Mouse (Mus musculus) retina, embryonic 14.5 days (tissue): ENCODE measurements around the gene Magohb.
"Not testable (repeated sequence)": the region's sequence is repeated elsewhere in the genome, so short reads cannot be mapped to it uniquely, and the experiment has no call there.

Source experiments
- DNase-seq: peaks from one replicate; pipeline ENCODE4 v3.0.0-alpha.2; 2015; ENCODE audit warnings: low spot score

The Magohb gene

DNA sequence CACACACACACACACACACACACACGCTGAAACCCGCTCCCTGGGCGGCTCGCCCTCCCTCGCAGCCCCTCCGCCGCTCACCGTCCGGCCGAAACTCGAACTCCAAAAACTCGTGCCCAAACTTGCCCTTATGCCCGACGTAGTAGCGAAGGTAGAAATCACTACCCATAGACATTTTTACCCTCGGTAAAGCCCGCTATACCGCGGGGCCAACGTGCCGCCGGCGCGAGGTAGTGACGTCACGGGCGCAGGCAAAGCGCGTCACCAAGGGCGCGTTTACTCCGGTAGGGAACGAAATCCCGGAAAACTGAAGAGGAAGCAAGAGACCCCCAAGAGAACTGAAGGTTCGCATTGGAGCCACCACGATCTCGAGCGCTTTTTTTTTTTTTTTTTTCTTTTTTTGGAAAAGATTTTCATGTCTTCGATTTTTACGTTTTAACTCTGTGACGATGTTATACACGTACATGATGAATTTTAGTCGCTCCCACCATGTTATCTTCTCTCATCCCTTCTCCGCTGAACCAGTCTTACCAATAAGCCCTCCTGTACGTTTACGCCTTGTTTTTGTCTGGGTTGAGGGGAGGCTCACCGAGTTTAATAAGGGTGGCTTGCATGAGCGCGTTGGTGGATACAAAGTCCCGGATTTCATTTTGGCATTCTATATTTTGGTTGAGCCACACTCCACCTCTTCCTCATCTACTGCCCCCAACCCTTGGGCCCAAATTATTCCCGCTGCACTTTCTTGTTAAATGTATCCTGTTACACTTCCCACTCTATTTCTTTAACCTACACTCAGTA, at the start of gene Magohb:
TSS of gene Magohb (minus strand) at position 254 of the 798 bp plus-strand sequence.
- DNase-seq, result peak; percentile 86

DNA sequence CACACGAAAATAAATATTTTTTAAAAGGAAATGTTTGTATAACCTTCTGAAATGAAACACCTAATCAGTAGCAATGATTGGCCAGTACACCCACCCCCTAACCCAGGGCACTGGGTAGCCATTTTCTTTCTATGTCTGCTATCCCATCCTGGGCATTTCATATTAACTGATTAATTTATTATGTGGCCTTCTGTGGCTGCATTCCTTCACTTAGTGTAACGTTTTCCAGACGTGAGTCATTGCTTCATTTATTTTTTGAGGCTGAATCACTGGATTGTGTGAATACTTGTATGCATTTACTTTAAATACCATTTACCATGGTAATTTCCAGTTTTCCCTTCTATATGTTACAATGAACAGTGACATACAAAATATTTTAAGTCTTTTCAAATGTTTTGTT, 47.0 kb upstream of the Magohb start:
- DNase-seq, result no peak

DNA sequence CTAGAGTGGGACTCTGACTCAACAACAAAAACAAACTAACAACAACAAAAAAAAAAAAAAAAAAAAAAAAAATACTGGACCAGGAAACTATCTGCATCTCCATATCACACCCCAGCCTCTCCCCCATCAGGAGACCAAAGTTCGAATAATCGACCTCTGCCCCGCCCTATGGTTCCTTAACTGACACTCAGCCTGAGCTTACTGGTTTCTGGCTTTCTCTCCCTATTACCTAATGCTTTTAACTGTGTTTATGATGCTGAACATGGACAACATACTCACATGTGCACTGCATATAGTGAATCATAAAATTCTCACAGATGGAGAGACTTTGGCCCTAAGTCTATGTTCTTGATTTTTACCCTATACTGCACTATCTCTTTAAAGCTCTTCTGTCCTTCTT, 46.3 kb upstream of the Magohb start:
- no peak for DNase-seq

DNA sequence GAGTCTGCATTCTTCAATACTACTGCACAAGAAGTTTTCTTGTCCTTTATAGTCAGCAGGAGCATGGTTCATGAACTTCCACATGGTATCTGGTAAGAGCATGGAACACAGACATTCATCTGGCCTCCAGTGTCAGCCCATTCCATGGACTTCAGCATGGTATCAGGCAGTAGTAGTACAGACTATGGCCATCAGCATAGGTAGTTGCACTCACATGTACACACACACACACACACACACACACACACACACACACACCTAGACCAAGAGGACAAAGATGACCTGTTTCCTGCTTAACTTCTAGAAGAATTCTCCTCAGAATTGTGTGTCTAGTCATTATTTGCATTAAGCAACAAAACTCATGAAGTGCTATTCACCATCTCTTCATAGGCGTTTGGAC, 45.7 kb upstream of the Magohb start:
- no peak for DNase-seq

DNA sequence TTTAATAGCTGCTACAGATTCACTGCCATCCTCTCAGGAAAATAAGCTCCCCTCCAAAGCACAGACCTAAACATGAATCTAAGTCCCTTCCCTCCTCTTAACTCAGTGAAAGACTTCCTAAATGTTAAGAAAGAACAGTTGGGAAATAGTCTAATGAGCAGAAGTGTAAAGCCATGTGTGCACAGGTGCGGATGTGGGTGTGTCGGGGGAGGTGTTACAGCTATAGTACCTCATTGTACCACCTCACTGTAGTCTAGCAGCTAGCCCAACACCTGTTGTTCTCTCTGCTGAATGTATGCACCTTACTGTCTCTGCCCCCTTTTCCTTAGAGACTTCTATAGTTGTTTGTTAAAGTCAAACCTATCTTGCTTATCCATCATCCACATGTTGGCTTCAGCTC, 34.0 kb upstream of the Magohb start:
- no peak for DNase-seq

DNA sequence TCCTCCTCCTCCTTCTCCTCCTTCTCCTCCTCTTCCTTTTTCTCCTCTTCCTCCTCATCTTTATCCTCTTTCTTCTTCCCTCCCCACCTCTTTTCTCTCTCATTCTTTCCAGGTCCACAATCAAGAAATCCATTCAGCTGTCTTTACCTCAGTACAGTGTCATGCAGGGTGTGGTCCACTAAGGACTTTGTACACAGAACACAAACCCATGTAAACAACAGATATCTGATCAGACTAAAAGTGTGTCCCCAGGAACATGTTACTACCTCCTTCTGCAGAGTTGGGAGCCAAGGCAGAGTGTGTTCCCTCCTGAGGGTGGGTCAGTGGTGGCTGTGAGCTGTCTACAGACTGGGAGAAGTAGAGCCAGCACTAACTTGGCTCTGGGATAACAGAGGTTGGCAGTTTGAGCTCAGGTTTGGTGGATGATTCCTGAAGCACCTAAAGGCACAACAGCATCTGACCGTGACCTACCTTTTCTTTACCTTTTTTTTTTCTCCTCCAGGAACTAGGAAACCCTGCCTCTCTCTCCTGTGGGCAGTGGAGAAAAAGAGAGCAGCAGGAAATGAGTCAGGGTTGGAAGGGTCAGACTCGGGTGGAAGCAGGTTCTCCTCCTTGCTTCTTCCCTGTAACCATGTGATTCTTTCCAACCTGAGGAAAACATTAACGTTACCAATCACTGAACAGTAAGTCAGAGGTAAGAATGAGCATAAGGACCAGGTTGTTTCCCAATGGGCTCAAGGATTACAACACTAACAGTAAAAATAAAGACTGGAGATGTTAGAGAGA, 29.0 kb upstream of the Magohb start:
- no peak for DNase-seq

DNA sequence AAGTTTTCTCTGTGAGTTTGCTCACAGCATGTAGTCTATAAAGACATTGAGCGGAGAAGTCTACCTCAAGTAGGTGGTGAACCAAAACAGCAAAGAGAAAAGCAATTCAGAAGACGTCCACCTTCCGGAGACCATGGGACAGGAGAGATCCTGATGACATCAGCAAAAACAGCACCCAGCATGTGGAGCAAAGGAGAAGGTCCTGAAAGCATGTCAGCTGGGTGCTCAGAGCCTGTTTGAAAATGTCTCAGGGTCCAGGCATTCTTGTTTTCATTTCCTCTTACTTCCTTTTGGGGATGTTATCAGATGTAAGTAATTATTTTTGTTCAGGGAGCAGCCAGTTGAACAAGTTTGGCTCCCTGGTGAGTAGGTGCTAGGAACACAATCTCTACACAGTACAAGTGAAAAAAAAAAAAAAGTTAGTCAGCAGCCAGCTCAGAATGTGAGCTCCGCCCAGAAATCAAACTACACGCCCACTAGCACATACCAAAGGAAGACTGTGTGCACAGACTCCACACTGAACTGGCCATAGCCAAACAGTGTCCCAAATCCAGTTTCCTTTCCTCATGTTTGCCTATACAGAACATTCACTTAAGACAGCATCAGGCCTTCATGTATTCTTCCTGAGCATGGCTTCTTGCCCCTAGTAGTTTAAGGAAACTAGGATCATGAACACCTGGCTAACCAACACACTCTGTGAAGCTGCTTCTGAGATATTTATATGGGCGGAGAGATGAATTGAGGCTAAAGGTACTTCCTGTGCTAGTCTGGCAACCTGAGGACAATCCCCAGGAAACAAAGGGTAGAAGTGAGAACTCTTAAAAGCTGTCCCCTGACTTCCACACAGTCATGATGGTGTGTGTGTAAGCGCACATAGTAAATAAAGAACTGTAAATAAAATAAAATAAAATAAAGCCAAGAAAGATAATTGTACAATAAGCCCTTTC, 23.4 kb upstream of the Magohb start:
- no peak for DNase-seq

DNA sequence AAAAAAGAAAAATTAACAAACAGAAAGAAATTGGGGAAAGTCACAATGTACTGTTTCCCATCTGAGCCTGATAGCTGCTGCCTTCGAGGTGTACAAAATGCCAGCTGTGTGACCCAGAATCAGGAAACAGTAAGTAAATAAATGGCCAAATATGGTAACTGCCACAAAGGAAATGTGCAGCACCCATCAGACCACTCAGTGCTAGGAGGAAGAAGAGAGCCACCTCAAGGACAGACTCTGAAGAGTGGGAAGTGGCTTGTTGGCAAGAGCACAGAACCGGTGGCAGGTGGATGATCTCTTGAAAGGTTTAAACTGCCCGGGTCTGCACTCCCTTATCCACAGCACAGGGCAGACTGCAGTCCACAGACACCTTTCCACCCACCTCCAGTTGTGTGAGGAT, 15.0 kb upstream of the Magohb start:
- no peak for DNase-seq

DNA sequence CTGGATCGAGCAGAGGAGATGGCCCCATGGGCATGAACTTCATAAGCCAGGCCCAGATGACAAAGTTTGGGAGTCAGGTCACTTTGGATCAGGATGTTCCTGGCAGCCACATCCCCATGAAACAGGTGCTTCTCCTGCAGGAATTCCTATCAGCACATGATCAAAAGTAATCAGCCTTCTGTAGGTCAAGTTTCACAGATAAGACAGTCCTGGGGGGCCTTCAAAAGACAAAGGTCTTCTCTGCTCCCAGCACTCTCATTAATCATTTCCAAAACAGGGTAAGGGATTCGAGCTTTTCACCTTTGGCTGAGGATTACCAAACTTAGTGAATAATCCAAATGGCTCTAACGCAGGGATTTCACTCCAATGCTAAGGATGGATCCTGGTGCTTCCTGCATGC, 11.7 kb upstream of the Magohb start:
- DNase-seq, result no peak

DNA sequence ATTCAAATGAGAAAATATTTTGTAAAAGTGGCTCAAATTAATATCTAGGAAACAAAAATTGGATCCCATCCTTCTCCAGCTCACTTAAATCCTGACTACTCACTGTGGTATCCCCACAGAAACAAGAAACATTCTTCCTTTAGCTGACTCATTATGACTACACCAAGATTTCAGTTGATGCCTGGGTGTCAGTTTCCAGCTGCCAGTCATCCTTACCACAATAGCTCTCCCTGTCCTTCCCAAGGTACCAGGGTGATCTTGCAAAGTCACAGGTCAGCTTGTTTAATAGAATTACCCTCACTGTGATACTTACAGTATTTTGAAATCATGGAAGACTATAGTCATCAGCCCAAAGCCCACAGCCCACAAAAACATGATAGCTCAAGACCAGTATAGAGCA, 5.5 kb upstream of the Magohb start:
- DNase-seq, result no peak

DNA sequence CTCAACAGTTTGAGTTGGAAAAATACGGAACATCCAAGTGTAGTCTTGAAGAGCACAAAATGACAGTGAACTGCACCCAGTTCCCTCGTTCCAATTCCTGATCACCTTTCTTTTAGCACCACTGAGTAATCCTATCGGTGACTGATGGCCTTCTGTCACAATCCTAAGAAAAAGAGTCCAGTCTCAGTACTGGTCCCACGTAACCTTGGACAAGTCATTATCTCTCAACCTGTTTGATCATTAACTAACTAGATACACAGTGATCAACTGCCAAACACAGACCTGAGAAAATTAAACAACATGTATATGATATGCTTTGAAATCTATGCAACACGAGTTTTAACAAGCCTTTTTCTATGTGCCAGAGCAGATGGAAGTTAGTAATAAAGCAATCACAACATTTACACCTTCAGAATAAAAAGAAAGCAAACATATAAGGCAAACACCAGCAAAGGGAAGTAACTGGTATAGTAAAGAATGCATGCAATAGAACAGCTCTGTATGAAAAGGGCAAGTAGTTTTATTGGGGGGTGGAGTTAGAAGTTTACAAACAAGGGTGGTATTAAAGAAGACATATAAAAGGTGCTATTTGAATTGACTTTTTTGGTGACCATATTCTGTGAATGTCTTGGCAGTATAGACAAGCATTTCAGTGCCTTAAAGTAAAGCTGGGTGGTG, 1.5 kb upstream of the Magohb start:
- no peak for DNase-seq

DNA sequence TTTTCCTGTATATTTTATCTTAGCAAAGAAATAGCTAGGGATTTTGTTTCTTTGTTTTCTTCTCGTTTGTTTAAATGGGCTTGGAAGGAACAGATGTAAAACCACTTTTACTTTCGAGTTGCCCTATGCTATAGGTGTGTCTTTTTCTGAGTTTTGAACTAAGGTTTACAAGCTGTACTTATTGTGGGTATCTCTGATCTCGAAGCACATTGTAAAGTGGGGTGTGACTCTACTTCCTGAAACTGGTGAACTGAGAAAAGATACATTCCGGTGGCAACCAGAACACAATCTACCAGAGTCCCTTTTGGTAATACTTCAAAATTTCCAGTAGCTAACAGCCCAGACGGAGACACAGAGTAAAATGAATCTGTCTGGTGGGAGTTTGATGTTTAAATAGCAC, 872 bp upstream of the Magohb start:
- DNase-seq, result no peak

DNA sequence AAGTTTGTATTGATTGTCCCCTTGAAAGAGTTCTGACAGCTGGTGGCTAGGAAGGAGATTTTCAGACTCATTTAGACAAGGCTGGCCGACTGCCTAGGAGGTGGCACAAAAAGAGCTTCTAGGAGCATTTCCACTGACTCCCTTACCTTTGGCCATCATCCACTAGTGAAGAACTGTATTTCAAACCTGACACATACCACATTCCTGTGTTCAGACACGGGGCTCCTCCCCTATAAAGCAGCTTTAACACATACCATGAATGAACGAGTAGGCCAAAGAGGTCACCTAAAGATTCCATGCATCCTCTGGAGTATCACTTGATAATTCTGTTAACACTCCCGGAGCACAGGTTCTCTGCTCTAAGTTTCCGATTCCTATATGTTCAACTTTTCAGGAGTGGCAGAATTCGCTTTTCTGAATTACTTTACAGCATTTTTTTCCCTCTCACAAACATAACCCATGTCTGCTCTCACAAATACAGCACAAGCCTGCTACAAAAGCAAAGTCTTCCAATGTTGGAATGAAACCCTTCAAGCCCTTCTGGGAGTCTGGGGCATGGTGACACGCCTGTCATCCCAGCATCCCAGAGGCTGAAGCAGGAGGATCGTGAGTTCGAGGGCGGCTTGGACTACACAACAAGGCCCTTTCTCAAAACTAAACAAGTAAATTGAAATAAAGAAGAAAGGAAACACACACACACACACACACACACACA, 611 bp downstream of the Magohb start:
- no peak for DNase-seq

DNA sequence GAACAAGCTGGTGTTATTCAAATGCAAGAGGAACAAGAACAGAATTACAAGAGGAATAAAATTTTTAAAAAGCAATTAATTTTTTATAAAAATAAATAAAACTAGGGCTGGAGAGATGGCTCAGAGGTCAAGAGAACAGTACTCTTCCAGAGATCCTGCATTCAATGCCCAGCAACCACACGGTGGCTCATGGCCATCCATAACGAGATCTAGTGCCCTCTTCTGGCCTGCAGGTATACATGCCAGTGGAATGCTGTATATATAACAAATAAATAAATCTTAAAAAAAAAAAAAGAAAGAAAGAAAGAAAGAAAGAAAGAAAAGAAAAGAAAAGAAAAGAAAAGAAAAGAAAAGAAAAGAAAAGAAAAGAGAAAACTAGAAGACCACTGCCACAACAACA, 2.6 kb downstream of the Magohb start:
- peak; percentile 60 for DNase-seq

DNA sequence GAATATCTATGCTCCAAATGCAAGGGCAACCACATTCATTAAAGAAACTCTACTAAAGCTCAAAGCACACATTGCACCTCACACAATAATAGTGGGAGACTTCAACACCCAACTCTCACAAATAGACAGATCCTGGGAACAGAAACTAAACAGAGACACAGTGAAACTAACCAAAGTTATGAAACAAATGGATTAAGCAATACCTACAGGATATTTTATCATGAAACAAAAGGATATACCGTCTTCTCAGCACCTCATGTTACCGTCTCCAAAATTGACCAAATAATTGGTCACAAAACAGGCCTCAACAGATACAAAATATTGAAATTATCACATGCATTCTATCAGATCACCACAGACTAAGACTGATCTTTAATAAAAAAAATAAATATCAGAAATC, 14.9 kb downstream of the Magohb start:
- DNase-seq, result not testable (repeated sequence)

DNA sequence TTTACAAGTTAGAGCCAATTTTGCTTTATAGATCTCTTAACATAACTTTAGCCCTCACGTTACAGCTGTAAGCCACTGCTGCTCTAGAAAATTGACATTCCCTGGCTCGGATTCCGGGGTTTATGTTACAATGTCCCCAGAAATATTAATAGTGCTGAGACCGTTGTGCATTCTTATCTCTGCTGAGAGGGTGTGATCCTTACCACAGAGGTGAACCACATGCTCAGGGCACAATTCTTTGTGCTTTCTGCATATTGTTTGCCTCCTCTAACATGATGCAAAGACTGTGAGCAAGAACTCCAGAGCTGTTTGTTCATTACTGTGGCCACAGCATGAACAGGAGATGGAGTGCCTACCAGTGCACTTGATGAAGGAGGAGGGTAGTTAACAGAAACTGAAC, 16.4 kb downstream of the Magohb start:
- DNase-seq, result no peak

DNA sequence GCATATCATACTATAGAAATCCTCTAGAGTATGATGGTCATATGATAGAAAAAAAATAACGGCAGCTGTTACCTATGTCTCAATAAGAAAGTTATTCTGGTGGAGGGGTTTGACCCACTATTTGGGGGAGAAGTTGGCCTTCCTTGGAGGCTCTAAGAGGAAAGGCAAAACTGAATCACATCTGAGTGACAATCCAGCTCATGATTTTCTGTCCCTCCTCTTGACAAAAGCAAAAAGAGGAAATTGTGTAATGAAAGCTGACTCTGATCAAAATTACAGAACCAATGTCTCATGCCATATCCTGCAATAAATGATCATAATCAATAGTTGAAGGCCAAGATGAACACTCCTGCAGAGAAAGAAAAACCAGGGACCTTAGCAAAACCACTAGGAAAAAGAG, 20.7 kb downstream of the Magohb start:
- no peak for DNase-seq

DNA sequence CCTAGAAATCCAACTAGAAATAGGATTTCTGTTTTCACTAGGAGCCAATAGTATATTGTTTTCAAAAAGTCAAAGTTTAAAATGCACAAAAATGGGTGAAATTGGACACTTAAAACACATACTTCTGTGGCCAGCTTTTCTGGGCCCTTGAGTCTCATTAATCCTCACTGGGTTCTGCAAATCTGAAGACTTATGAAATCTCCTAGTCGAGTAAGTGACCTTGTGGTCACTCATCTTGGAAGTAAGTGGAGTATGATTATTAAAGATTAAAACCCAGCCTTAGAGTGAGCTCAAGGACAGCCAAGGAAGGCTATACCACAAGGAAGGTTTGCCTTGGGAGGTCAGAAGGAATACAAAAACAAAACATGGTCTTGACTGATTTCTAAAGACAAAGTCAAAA, 22.7 kb downstream of the Magohb start:
- DNase-seq, result no peak

DNA sequence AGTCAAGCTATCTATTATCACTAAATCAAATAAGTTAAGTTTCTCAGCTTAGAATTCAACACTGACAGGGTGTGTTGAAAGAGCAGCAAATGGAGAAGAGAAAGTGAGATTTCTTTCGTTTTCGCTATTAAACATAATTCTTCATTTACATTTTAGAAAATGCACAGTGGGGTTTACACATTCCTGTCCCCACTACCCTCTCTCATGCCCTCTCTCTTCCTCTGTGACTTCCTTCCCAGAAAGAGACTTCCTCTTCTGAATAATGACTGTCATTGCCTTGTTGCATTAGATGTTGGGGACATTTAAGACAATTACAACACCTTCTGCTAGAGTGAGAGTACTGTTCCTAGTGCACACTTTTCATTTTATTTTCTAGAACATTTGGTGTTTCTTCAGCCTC, 23.4 kb downstream of the Magohb start:
- no peak for DNase-seq

DNA sequence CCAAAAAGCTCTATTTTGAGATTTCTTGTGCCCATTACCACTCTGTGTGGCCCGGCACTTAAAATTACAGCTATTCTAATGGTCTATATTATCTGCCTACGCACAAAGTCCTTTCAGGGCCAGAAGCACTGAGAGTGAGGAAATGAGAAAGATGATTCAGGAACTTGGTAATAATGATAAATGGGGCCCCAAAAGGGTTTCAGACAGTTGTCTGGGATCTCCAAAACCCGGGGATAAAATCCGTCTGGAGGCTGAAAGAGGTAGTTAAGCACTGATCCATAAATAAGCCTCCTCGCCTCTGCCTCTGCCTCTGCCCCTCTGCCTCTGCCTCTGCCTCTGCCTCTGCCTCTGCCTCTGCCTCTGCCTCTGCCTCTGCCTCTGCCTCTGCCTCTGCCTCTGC, 28.9 kb downstream of the Magohb start:
- DNase-seq, result no peak

DNA sequence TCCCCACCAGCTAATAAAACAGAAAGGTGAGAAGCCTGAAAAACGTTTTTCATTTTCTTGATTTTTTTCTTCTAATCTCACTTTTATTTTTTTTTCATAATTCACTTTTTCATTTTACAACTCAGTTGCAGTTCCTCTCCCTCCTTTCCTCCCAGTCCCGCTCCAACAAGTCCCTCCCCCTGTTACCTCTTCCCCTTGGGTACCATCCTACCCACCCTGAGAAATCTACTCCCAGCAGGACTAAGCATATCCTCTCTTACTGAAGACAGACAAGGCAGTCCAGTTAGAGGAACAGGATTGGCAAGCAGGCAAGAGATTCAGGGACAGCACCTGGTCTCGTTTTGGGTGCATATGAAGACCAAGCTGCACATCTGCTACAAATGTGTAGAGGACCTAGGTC, 30.3 kb downstream of the Magohb start:
- DNase-seq, result no peak
